Mouse (Mus musculus): Measurements from ENCODE around the gene Ror2.

The Ror2 gene

GRCm38 (mm10) chr13:53271595-53271994, 14.3 kb downstream of the Ror2 start:
- no peak for DNase-seq

GRCm38 (mm10) chr13:53270549-53270948, 15.4 kb downstream of the Ror2 start:
- no peak for DNase-seq

- DNase-seq, result no peak
Observed at GRCm38 (mm10) chr13:53268541-53268940, 17.4 kb downstream of the Ror2 start.

GRCm38 (mm10) chr13:53267849-53268248, 18.1 kb downstream of the Ror2 start:
- no peak for DNase-seq

- no peak for DNase-seq
Observed at GRCm38 (mm10) chr13:53267155-53267554, 18.8 kb downstream of the Ror2 start.

GRCm38 (mm10) chr13:53266543-53266951, 19.4 kb downstream of the Ror2 start:
- DNase-seq, result no peak

GRCm38 (mm10) chr13:53264896-53265295, 21.0 kb downstream of the Ror2 start:
- DNase-seq, result no peak

- DNase-seq, result peak; percentile 35 to 76
Observed at GRCm38 (mm10) chr13:53262509-53263250, 23.2 kb downstream of the Ror2 start.

GRCm38 (mm10) chr13:53261106-53261771, 24.7 kb downstream of the Ror2 start:
- DNase-seq, result peak; percentile 72 to 86

- no peak for DNase-seq
Observed at GRCm38 (mm10) chr13:53258943-53259342, 27.0 kb downstream of the Ror2 start.

GRCm38 (mm10) chr13:53258497-53258896, 27.4 kb downstream of the Ror2 start:
- no peak for DNase-seq

GRCm38 (mm10) chr13:53253255-53253654, 32.7 kb downstream of the Ror2 start:
- DNase-seq, result no peak

GRCm38 (mm10) chr13:53248586-53249401, 37.1 kb downstream of the Ror2 start:
- DNase-seq, result peak; percentile 35 to 52

GRCm38 (mm10) chr13:53248080-53248479, 37.8 kb downstream of the Ror2 start:
- no peak for DNase-seq

- DNase-seq, result no peak
Observed at GRCm38 (mm10) chr13:53247175-53247574, 38.7 kb downstream of the Ror2 start.

- no peak for DNase-seq
Observed at GRCm38 (mm10) chr13:53244151-53244550, 41.8 kb downstream of the Ror2 start.

GRCm38 (mm10) chr13:53237455-53237854, 48.5 kb downstream of the Ror2 start:
- DNase-seq, result peak; percentile 39 to 78

- peak; percentile 41 to 63 for DNase-seq
Observed at GRCm38 (mm10) chr13:53236434-53237401, 49.2 kb downstream of the Ror2 start.

- DNase-seq, result no peak
Observed at GRCm38 (mm10) chr13:53235953-53236352, 50.0 kb downstream of the Ror2 start.

- no peak for DNase-seq
Observed at GRCm38 (mm10) chr13:53234844-53235243, 51.1 kb downstream of the Ror2 start.

GRCm38 (mm10) chr13:53233826-53234786, 51.8 kb downstream of the Ror2 start:
- DNase-seq, result no peak

All from lung, postnatal 4 days (tissue).